Mouse (Mus musculus): Measurements from ENCODE around the gene Mroh3.
A peak's percentile ranks its signal among the peaks of the same experiment; 100 is the strongest.

The Mroh3 gene

DNA sequence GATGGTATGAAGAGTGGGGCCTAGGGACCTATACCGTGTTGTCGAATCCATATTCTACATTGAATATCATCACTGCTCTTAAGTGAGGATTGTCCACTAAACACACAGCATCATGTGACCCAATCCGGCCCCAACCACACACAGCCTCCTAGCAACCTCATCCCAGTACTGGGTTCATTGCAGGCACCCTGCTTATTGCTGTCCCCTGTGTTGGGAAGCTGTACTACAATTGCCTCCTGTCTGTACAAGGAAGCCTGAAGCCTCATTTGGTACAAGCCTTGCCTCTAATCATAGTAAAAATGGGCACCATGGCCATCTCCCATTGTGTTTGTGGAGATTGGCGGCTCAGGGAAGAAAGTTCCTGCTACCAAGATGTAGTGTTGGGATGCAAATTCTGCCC is 56.3 kb downstream of the Mroh3 start:
- DNase-seq (ENCODE audit: low spot score): no peak

GRCm38 (mm10) chr1:136151371-136151770 is 61.3 kb downstream of the Mroh3 start:
- no peak for DNase-seq (ENCODE audit: low spot score)

DNA sequence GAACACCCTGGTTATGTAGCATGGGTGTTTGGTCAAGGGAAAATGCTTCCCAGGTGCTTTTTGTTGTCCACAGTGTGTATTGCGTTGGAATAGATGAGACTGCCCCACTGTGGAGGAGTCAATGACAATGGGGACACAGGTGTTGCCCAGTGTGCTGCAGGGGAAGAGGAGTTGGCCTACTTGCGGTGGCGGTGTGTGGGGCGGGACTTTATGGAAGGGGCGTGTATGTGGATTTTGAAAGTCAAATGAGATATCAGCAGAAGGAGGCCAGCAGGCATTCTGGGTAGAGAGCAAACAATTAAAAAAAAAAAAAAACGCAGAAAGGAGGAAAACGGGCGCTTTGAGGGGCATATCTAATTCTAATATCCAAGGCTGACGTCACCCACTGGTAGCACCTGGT is 62.9 kb downstream of the Mroh3 start:
- DNase-seq (ENCODE audit: low spot score): no peak

DNA sequence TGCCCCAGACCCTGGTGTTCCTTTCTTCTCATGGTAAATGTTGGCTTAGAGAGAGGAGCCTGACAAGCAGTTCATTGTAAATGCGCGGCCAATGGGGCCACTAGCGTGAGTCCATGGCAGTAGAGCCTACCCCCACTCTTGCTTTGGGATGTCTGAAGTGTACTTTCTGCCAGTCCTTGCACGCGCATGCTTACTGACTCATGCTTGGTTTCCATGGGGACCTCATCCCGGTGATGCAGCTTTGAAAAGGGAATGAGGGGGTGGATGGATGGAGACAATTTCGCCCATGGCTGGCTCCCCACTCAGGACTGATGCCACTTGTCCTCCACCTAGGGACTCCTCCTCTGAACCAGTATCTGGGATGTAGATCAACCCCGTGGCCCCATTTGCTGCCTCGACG is 69.1 kb downstream of the Mroh3 start:
- no peak for DNase-seq (ENCODE audit: low spot score)

DNA sequence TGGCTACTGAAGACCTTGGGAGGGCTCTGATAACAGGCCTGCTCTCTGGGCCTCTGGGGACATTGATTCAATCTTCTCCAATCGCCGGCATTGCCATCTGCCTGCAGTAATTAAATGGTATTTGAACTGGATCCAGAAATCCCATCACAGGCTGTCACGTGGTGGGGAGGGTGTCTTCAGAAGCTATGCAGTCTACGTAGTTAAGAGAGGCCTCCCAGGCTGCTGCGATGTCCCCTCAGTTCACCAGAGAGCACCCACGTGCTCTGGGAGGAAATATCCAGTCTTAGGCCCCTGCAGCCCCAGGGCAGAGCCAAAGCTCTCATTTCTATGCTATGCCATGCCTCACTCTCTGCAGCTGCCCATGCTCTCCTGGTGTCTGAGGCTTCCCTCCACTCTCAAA is 70.3 kb downstream of the Mroh3 start:
- no peak for DNase-seq (ENCODE audit: low spot score)

- DNase-seq (ENCODE audit: low spot score): no peak
Observed at GRCm38 (mm10) chr1:136141176-136141950, 71.3 kb downstream of the Mroh3 start.

DNA sequence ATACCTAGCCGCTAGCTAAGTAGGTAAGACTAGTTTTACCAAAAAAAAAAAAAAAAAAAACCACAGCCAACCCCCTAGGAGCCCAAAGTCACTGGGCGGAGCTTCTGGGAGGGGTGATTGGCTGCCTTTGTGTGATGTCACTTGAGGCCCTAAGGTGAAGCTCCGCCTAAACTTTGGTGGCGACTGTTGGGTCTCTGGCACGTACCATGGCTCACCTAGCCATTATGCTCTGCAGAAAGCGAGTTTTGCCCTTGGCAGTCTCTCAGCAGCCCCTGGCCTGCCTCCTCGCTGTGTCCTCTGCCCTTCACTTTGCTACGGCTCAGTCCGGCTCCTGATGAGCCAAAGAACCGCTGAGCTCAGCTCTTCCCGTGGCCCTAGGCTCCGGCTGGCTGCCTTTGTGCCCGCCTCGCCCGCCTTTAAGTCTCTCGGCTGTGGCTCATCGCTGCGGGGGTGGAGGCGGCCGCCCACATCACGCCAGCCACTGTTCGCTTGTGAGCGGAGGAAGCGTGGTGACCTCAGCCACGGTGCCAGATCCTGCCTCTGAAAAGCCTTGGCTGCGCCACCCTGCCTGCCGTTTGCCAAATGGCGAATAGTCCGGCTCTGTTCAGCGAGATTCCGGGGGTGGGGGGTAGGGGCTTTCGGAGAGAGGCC is 72.5 kb downstream of the Mroh3 start:
- DNase-seq (ENCODE audit: low spot score): peak; percentile 95

DNA sequence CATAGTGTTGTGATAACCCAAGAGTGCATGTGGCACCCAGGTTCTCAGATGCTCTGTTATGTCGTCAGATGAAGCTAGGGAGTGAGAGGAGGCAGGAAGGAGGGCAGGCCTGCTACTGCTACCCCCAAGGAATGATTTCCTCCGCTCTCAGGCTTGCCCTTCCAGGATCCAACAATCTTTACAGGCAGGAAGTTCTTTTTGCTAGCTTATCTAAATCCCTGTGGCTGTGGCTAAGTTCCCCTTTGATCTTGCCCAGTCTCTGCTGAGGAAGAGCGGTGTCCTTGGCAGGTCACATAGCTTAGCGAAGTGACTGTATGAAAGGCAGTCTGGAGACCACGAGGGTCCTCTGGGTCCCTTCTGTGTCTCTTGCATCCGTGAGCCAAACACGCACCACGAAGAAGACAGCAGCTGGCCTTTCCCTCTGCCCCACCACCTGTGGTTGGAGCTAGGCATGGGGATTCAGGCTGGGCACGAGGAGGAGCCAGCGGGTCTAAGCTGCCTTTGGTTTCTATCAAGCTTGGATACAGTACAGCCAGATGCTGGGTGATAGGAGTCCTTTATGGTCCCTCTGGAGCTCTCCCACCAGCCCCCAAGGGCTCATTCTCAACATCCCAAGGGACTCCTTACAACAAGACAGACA is 74.3 kb downstream of the Mroh3 start:
- no peak for DNase-seq (ENCODE audit: low spot score)

DNA sequence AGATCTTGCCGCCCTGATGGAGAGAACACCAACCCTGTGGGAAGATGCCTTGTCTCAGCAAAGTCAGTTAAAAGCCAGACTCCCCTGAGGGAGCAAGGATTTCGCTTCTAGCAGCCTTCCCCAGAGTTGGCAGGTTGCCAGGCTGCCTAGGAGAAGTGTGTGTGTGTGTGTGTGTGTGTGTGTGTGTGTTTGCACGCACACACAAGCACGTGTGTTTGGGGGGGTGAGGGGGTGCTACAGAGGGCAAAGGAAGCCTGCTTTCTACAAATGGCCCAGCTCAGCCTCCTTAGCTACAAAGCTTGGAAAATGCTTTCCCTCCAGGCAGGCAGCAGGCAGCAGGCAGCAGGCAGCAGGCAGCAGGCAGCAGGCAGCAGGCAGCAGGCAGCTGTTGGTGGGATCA is 75.1 kb downstream of the Mroh3 start:
- DNase-seq (ENCODE audit: low spot score): no peak

- DNase-seq (ENCODE audit: low spot score): no peak
Observed at GRCm38 (mm10) chr1:136137071-136137531, 75.5 kb downstream of the Mroh3 start.

- DNase-seq (ENCODE audit: low spot score): no peak
Observed at GRCm38 (mm10) chr1:136136547-136136946, 76.1 kb downstream of the Mroh3 start.

DNA sequence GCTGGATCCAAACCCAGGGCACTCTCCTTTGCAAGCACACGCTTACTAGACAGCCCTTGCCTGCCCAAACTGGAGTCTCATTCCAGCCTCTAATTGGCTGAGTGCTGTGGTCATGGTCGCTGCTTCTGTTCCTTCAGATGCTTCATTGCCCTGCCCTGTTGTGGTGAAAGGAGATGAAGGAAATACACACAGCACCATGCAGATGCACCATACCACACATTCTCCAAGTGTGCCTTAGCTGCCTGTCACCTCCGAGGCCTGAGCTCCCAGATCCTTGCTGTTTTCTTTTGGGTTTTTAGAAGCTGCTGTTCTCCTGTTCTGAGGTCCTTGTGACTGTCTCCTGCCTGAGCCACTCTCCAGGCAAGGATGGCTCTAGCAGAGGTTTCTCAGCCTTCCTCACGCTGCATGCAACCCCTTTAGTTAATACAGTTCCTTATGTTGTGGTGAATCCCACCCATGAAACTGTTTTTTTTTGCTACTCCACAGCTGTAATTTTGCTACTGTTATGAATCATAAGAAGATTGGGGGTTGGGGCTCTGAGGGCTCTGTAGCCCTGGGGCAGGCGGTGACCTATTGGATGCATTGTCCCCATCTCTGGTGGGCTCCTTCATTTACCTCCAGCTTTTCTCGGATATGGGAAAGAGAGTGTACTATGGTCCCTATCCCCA is 76.7 kb downstream of the Mroh3 start:
- no peak for DNase-seq (ENCODE audit: low spot score)

DNA sequence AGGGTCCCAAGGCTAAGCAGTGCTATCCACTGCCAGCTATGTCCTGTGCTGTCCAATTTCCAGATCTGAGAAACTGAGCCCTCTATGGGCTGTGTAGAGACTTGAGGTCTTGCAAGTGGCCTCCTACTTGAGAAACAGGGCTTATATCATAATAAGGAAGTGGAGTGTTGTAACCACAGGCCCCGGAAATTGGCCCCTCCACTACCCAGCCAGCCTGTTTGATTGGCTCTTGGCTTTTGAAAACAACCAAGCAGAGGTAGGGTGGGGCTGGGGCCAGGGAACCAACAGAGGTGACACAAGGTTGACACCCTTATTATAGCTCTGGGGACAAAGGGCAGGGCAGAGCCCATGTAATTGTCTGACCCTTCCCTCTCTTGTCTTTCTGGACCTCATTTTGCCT is 77.6 kb downstream of the Mroh3 start:
- peak; percentile 76 for DNase-seq (ENCODE audit: low spot score)

DNA sequence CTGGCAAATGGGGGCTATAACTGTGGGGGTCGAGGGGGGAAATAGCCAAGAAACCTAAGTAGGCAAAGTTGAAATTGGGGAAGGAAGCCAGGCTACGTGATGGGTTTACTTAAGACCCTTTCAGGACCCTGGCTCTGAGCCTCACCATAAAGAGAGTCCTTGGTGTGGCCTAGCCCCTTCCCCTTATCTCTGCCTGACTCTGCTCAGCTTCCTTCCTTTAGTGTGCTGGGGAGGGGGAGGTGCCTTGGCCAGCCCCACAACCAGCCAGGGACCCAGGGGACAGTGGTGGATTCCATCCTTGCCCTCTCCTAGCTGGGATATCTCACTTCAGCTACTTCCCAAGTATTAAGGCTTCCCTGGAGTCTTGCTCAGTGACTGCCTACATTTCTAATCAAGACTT is 78.1 kb downstream of the Mroh3 start:
- no peak for DNase-seq (ENCODE audit: low spot score)

DNA sequence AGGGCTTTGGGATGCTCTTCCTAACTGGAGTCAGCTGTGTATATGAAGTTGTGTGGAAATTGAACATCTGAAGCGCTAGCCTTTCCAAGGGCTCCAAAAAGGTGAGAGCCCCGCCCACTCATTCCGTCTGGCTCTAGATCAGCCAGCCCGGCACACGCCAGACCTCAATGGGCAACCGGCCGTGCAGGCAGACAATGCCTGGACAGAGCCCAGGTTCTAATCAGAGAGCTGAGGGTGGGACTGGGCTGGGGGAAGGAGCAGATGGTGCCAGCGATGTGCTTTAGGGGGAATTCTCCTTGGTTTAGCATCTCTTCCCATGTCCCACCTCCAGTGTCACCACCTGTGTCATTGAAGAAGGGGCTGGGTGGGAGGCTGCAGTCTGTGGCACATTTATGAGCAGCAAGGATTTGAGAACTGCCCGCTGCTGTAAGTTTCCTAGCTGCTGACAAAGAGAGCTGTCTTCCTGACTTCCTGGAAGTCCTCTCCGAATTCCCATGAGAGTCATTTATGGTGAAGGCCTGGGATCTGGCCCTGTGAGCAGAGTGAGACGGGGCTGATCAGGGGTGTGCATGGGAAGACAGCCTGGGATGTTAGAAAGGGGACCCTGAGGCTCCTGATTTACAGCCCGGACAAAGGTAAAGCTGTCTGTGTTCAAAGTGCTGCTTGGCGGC is 78.9 kb downstream of the Mroh3 start:
- DNase-seq (ENCODE audit: low spot score): no peak

DNA sequence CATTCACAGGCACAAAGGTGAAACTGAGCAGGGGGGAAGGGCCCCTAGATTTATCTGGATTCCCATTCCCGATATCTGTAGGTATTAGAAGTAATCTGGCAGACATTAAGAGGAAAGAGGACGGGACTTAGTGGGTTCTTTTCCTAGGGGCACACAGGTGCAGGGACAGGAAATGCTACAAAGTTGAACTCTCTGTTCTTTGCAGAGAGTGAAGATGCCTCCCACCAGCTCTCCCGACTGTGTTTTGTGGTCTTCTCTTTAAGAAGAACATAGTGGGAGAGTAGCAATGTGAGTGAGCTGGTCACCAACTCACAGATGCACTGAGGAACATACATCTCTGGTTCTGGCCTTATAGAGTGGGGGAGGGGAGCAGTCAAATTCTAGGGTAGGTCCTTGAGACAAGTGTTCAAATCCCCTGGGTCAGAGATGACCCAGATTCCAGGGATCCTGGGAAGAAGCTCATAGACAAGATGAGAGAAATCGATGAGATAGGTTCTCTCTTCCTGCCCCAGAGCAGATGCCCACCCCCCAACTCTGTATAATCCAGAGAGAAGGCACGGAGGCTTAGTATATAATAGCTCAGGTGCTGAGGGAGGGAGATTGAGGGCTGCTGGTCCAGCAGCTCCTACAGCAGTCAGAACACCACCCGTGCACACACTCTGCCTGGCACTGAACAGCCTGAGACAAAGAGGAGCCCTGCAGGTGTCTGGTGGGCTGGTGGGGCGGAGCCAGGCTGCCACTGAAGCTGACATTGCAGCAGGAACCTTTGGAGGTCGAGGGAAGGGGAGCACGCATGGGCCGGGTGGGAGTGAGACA is 80.0 kb downstream of the Mroh3 start:
- DNase-seq (ENCODE audit: low spot score): no peak

Data from c-Kit-positive CD71-positive TER-119-positive erythroid progenitor cells, embryonic 14.5 days (primary cell).